Mouse (Mus musculus) small intestine, adult 2 months (tissue): Measurements from ENCODE around the gene Gm9913.

Experiments
- CTCF ChIP-seq: fragments of 200-500 bp; IDR thresholded peaks from 2 replicates; pipeline ENCODE4 v1.5.1; 2012; ENCODE audit warnings: low read depth, mild to moderate bottlenecking, control low read depth, inconsistent platforms, low read length, moderate library complexity, mixed read lengths; ENCODE audit not compliant: insufficient replicate concordance, insufficient read length; ENCODE audit errors: extremely low read depth
- POLR2A ChIP-seq: fragments of 200-500 bp; IDR thresholded peaks from 2 replicates; pipeline ENCODE4 v1.6.1; 2012; ENCODE audit warnings: low read depth, mild to moderate bottlenecking, control low read depth, inconsistent platforms, low read length, moderate library complexity

DNA sequence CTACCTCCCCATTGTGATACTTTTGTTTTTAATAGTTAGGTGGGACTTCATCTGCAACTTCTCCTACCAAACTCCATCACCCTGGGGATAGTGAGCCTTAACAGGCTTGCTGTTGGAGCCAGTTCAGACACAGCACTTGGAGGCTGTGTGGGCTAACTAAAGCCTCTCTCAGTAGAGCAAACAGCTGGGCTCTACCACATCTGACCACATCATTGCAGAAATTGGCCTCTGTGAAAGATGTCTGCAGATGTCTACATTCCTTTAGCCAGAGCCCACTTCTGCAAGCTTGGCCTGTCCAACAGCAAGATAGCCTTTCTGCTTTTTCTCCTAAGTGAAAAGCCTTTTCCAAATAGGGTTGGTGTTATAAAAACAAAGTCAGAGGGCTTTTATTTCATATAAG, 20.7 kb upstream of the Gm9913 start:
- no peak for TF ChIP-seq CTCF
- no peak for TF ChIP-seq POLR2A
